Mouse (Mus musculus): ENCODE results near the gene Adar. TPM values are rescaled to one million over a fixed set of nuclear protein-coding genes. Genes with fewer than 3 reads are reported as not detected.

Adar gene
- polyA plus RNA-seq (2016; fragmentation: Nextera tagmentation; extraction: Ambion mirVana): 13.6 and 16.4 TPM in 2 replicates

DNA sequence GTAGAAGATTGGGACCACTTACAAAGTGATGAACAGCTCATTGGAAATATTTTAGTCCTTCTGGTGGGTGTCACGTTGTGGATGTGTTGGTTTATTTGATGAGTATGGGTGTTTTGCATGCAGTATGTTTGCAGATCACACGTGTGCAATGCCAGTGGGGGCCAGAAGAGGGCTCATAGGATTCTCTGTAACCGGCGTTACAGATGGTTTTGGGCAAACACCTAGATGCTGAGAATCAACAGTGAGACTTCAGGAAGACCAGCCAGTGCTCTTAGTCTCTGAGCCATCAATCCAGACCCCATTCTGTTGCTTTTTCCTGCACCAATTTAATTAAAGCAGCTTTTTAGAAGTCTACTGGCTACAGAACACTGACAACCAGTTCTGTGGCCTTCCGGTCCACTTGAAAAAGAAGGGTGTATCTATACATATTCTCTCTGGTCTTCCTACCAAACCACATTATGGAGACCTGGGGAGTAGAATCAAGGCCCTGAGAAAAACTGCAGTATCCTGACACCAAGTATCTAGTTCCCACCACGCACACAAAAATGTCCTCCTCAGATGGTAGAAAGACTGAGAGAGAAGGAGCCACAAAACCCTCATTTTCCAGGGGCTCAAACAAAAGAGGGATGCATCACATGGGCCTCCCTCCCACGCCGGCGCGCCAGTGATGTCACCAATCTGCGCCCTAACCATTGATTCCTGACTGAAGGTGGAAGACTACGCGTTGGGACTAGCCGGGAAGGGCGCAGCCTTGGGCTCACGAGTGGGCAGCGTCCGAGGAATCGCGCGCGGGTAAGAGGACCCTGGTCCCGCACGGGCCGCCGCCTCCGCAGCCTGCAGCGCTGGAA, at the start of gene Adar:
Gene Adar (plus strand): TSS at position 664 of the 848 bp plus-strand sequence.
- 9% methylated on average over 26 of the region's 28 CpGs for WGBS
- Histone ChIP-seq H3K27me3 (ENCODE audit: low read depth, poor library complexity, severe bottlenecking) (no peaks in the 10 kb centered on the region), H3K27ac (replicated peaks) (peak within 1 kb of the TSS; percentile 90), H3K9me3 (replicated peaks) (0 out of 2 replicates have a peak, but pooled peaks cover 3% of the 10 kb centered on the region), H3K4me1 (peaks cover 22% of the 10 kb centered on the region), H3K4me3 (peak within 1 kb of the TSS; percentile 99), H3K36me3 (no peaks in the 10 kb centered on the region)
- peak; percentile 87 for DNase-seq (ENCODE audit: low spot score)

GRCm38 (mm10) chr3:89667131-89667530, 47.7 kb upstream of the Adar start:
- 0 out of 2 replicates have a peak overlapping the region, but pooled peaks have one; percentile 14 for H3K4me3 ChIP-seq
- no peaks in the 10 kb centered on the region for H3K36me3 ChIP-seq
- 0 out of 2 replicates have a peak overlapping the region, but pooled peaks have one; percentile 46 for H3K27ac ChIP-seq (replicated peaks)
- H3K9me3 ChIP-seq (replicated peaks): no peaks in the 10 kb centered on the region
- 37% methylated on average over 11 of the region's 11 CpGs for WGBS
- H3K27me3 ChIP-seq (ENCODE audit: low read depth, poor library complexity, severe bottlenecking): peaks cover 4% of the 10 kb centered on the region; the same call in 1 of the 2 replicates
- H3K4me1 ChIP-seq: peaks cover 29% of the 10 kb centered on the region
- no peak for DNase-seq (ENCODE audit: low spot score)

DNA sequence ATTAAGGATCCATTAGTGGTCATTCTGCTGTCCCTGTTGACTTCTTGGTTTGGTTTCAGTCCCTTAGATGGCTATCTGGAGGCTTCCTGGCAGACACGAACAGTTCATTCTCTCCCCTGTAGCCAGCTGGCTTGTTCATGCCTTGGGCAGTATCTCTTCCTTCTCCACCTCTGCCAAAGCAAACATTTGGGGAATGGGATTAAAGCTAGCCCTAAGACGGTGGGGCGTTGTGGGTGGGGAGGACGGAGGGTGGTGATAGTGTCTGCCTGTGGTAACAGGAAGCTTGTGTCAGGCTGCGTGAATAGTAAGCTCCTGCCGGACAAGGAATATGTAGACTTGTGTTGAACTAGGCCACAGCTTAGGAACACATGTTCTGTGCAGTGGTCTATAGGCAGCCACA, 43.5 kb upstream of the Adar start:
- WGBS: 81% methylated on average over 6 of the region's 6 CpGs
- H3K36me3 ChIP-seq: no peaks in the 10 kb centered on the region
- no peak overlapping the region for H3K4me3 ChIP-seq
- peaks cover 12% of the 10 kb centered on the region for H3K4me1 ChIP-seq
- H3K9me3 ChIP-seq (replicated peaks): no peaks in the 10 kb centered on the region
- no peak for DNase-seq (ENCODE audit: low spot score)
- no peak overlapping the region for H3K27ac ChIP-seq (replicated peaks)
- H3K27me3 ChIP-seq (ENCODE audit: low read depth, poor library complexity, severe bottlenecking): no peaks in the 10 kb centered on the region

GRCm38 (mm10) chr3:89672573-89673317, 42.1 kb upstream of the Adar start:
- peaks cover 9% of the 10 kb centered on the region for H3K4me1 ChIP-seq
- H3K9me3 ChIP-seq (replicated peaks): no peaks in the 10 kb centered on the region
- no peak overlapping the region for H3K4me3 ChIP-seq
- no peaks in the 10 kb centered on the region for H3K27me3 ChIP-seq (ENCODE audit: low read depth, poor library complexity, severe bottlenecking)
- H3K27ac ChIP-seq (replicated peaks): no peak overlapping the region
- H3K36me3 ChIP-seq: no peaks in the 10 kb centered on the region
- no peak for DNase-seq (ENCODE audit: low spot score)
- 88% methylated on average over 12 of the region's 12 CpGs for WGBS

- peaks cover 18% of the 10 kb centered on the region for H3K4me1 ChIP-seq
- H3K4me3 ChIP-seq: no peak overlapping the region
- no peak for DNase-seq (ENCODE audit: low spot score)
- peak overlapping the region; percentile 75 for H3K27ac ChIP-seq (replicated peaks)
- H3K9me3 ChIP-seq (replicated peaks): no peaks in the 10 kb centered on the region
- 0 out of 2 replicates have a peak, but pooled peaks cover 6% of the 10 kb centered on the region for H3K27me3 ChIP-seq (ENCODE audit: low read depth, poor library complexity, severe bottlenecking)
- 49% methylated on average over 5 of the region's 5 CpGs for WGBS
- H3K36me3 ChIP-seq: no peaks in the 10 kb centered on the region
These were observed 37.2 kb upstream of the Adar start for GRCm38 (mm10) chr3:89677617-89678016.

- peaks cover 24% of the 10 kb centered on the region for H3K4me1 ChIP-seq
These were observed 28.8 kb upstream of the Adar start for GRCm38 (mm10) chr3:89686031-89686430.

DNA sequence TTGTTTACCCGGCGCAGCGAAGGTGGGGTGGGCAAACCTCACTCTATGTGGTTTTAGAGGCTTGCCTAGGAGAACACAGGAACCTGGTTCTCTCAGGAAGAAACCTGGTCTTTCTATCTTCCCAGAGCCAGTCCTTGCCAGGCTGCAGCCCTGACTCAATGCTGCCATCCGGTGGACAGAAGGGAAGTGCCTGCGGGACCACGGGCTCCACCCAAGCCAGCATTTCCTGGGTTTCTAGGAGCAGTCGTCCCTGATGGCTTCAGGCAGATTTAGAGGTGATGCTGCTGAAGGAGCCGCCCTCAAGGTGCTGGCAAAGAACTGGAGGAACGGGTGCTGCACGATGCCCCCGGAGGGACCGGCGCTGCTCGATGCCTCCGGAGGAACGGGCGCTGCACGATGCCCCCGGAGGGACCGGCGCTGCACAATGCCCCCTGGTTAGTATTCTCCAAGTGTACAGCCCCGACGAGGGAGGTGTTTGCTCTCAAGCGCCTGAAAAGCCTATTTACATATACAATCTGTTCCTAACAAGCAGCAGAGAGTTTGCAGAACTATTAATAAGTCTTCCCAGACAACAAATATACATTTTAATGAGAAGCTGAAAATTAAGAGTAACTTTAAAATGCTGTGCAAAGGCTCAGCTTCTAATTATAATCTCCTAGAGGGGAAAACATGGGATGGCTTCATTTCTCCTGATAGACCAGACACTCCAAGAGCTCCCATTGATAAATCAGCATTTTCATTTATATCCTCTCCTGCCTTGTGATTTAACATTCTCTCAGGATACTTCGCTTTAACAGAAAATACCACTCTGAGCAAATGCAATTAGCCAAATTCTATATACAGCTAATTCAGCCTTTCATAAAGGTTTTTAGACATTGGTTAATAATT, 25.9 kb upstream of the Adar start:
- Histone ChIP-seq H3K4me3 (peak overlapping the region; percentile 59), H3K27me3 (ENCODE audit: low read depth, poor library complexity, severe bottlenecking) (no peaks in the 10 kb centered on the region), H3K9me3 (replicated peaks) (peaks cover 6% of the 10 kb centered on the region), H3K4me1 (peaks cover 17% of the 10 kb centered on the region), H3K27ac (replicated peaks) (peak overlapping the region; percentile 89), H3K36me3 (no peaks in the 10 kb centered on the region)
- peak; percentile 88 for DNase-seq (ENCODE audit: low spot score)
- 6% methylated on average over 25 of the region's 25 CpGs for WGBS

More at GRCm38 (mm10) chr3:89686031-89686430, 28.8 kb upstream of the Adar start:
- peaks cover 6% of the 10 kb centered on the region; the same call in 1 of the 2 replicates for H3K27me3 ChIP-seq (ENCODE audit: low read depth, poor library complexity, severe bottlenecking)
- 58% methylated on average over 5 of the region's 5 CpGs for WGBS
- DNase-seq (ENCODE audit: low spot score): no peak
- no peaks in the 10 kb centered on the region for H3K36me3 ChIP-seq
- no peak overlapping the region for H3K4me3 ChIP-seq
- no peaks in the 10 kb centered on the region for H3K9me3 ChIP-seq (replicated peaks)
- no peak overlapping the region for H3K27ac ChIP-seq (replicated peaks)

DNA sequence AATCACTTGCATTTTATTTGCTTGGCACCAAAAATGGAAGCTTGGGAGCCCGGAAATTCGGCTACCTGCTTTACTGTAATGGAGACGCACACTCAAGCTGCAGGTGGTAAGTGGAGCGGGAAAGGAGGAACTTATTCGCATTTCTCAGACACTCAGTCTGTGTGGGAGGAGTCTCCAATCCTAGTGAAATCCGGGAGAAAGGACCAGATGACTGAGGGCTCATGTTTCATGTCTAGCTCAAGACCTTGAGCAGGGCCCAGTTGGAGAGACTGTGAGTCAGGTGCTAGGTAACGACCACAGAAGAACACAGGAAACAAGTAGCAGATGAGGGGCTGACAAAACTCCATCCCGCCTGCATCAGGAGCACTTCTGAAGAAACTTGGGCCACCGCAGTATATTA, 23.0 kb upstream of the Adar start:
- Histone ChIP-seq H3K27ac (replicated peaks) (no peak overlapping the region), H3K36me3 (no peaks in the 10 kb centered on the region), H3K4me3 (no peak overlapping the region), H3K9me3 (replicated peaks) (peaks cover 7% of the 10 kb centered on the region), H3K27me3 (ENCODE audit: low read depth, poor library complexity, severe bottlenecking) (no peaks in the 10 kb centered on the region), H3K4me1 (peaks cover 17% of the 10 kb centered on the region)
- no peak for DNase-seq (ENCODE audit: low spot score)
- WGBS: 78% methylated on average over 9 of the region's 9 CpGs

DNA sequence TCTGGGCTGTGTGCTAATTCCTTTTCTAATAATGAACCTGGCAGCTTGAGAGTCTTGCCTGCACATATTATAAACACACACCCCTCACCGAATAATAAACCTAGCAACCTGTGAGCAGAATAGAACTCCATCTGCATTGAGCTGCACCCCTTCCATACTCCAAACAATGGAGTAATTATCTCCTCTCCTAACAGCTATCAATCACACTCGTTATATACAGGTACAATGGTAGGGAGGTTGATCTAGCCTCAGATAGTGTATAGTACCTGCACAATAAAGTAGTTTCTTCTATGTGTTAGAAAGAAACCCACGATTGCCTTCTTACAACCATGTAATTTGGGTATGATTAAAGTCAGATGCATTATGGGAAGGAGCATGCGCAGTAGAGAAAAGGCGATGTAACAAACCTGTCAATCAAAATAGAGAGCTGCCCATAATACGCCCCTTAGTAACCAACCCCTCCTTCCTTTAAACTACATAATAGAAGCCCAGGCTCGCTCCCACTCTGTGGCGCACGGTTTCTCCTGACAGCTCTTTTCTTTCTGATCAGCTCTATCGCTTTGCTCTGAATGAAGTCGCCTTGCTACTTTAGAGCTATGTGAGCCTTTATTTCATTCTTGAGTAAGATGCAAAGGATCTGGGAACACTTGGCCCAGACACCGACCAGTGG, 18.5 kb upstream of the Adar start:
- no peak for DNase-seq (ENCODE audit: low spot score)
- Histone ChIP-seq H3K9me3 (replicated peaks) (peaks cover 7% of the 10 kb centered on the region), H3K4me1 (no peaks in the 10 kb centered on the region), H3K4me3 (no peak overlapping the region), H3K27ac (replicated peaks) (no peak overlapping the region), H3K27me3 (ENCODE audit: low read depth, poor library complexity, severe bottlenecking) (no peaks in the 10 kb centered on the region), H3K36me3 (no peaks in the 10 kb centered on the region)
- 76% methylated on average over 12 of the region's 12 CpGs for WGBS

DNA sequence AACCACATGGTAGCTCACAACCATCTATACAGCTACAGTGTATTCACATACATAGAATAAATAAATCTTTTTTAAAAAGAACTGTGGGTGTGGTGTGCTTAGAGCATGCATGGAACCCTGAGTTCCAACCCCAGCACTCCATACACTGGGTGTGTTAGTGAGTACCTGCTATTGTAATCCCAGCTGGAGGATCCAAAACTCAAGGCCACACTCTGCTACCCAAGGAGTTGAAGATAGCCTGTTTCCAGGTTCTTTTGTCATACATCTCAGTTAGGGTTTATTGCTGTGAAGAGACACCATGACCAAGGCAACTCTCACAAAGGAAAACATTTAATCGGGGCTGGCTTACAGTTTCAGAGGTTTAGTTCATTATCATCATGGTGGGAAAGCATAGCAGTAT, 15.9 kb upstream of the Adar start:
- no peak overlapping the region for H3K4me3 ChIP-seq
- H3K9me3 ChIP-seq (replicated peaks): 0 out of 2 replicates have a peak, but pooled peaks cover 1% of the 10 kb centered on the region
- DNase-seq (ENCODE audit: low spot score): no peak
- 91% methylated on average over 1 of the region's 1 CpGs for WGBS
- H3K36me3 ChIP-seq: no peaks in the 10 kb centered on the region
- H3K27ac ChIP-seq (replicated peaks): no peak overlapping the region
- no peaks in the 10 kb centered on the region for H3K4me1 ChIP-seq
- no peaks in the 10 kb centered on the region for H3K27me3 ChIP-seq (ENCODE audit: low read depth, poor library complexity, severe bottlenecking)

DNA sequence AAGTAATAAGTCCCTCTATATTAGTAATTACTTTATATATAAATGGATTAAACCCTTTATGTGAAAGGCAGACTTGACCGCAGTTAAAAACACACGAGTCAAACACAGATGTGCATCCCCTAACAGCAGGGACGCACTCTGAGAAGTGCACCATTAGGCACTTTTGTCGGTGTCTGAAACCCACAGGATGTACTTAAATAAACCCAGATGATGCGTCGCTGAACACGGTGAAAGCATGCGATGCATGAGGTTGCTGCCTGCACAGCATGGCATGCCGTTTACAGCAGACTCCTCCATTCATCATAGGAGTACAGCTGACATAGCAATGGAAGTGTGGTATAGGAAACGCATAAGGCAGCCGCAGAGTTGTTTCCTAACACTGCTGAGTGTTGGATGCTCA, 14.4 kb upstream of the Adar start:
- 86% methylated on average over 11 of the region's 11 CpGs for WGBS
- H3K27ac ChIP-seq (replicated peaks): no peak overlapping the region
- no peaks in the 10 kb centered on the region for H3K27me3 ChIP-seq (ENCODE audit: low read depth, poor library complexity, severe bottlenecking)
- no peak for DNase-seq (ENCODE audit: low spot score)
- H3K9me3 ChIP-seq (replicated peaks): no peaks in the 10 kb centered on the region
- no peaks in the 10 kb centered on the region for H3K36me3 ChIP-seq
- H3K4me1 ChIP-seq: no peaks in the 10 kb centered on the region
- no peak overlapping the region for H3K4me3 ChIP-seq

GRCm38 (mm10) chr3:89703596-89703995, 11.2 kb upstream of the Adar start:
- Histone ChIP-seq H3K4me3 (no peak overlapping the region), H3K27me3 (ENCODE audit: low read depth, poor library complexity, severe bottlenecking) (no peaks in the 10 kb centered on the region), H3K9me3 (replicated peaks) (no peaks in the 10 kb centered on the region), H3K4me1 (no peaks in the 10 kb centered on the region), H3K36me3 (no peaks in the 10 kb centered on the region), H3K27ac (replicated peaks) (no peak overlapping the region)
- DNase-seq (ENCODE audit: low spot score): no peak
- WGBS: 55% methylated on average over 3 of the region's 3 CpGs
